Mouse (Mus musculus) C3H10T1/2 (cell line): Measurements from ENCODE around the gene Gm9040. TPM values are rescaled to one million over a fixed set of nuclear protein-coding genes. Genes with fewer than 3 reads are reported as not detected.

Experiments
- polyA plus RNA-seq, 2 experiments: library from polyadenylated mRNA; unstranded; fragments of >200 nt; fragmentation: generic; extraction: Trizol; gene quantifications; one replicate each; pipeline ENCODE4 v1.2.1; 2012; ENCODE audit warnings: missing spikeins in 2 of 2

Gm9040 gene
- polyA plus RNA-seq: not detected

DNA sequence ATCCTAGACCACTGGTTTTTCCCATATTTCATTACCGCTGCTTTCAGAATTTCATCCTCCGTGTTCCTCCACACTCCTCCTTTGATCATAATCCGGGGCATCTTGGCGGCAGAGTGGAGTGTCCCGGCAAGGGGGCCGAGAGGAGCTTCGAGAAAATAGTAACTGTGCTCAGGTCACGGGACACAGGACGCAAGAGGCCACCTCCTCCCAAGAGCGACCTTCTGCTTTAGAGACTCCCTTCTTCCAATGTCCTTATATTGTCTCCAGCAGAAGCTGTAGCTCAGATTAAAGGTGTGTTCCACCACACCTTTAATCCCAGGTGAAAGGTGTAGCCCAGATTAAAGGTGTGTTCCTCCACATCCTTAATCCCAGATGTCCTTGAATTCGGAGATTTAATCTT is at the start of gene Gm9040:
Gene Gm9040 (minus strand): TSS at position 101 of the 400 bp plus-strand sequence.

GRCm38 (mm10) chr10:118354005-118354404 is 27.2 kb upstream of the Gm9040 start, which contains the start of gene Gm9049:
TSS of gene Gm9049 (minus strand) at chr10:118354105.

GRCm38 (mm10) chr10:118348579-118348978 is 21.8 kb upstream of the Gm9040 start, which contains the start of gene Gm9048:
TSS of gene Gm9048 (minus strand) at chr10:118348679.

DNA sequence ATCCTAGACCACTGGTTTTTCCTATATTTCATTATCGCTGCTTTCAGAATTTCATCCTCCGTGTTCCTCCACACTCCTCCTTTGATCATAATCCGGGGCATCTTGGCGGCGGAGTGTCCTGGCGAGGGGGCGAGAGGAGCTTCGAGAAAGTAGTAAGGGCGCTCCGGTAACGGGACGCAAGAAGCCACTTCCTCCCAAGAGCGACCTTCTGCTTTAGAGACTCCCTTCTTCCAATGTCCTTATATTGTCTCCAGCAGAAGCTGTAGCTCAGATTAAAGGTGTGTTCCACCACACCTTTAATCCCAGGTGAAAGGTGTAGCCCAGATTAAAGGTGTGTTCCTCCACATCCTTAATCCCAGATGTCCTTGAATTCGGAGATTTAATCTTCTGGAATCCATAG is 16.4 kb upstream of the Gm9040 start, which contains the start of gene Gm9046:
Gene Gm9046 (minus strand): TSS at position 101 of the 400 bp plus-strand sequence.

DNA sequence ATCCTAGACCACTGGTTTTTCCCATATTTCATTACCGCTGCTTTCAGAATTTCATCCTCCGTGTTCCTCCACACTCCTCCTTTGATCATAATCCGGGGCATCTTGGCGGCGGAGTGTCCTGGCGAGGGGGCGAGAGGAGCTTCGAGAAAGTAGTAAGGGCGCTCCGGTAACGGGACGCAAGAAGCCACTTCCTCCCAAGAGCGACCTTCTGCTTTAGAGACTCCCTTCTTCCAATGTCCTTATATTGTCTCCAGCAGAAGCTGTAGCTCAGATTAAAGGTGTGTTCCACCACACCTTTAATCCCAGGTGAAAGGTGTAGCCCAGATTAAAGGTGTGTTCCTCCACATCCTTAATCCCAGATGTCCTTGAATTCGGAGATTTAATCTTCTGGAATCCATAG is 11.0 kb upstream of the Gm9040 start, which contains the start of gene Gm9045:
Gene Gm9045 (minus strand): TSS at position 101 of the 400 bp plus-strand sequence.

GRCm38 (mm10) chr10:118332308-118332707 is 5.5 kb upstream of the Gm9040 start, which contains the start of gene Gm9044:
TSS of gene Gm9044 (minus strand) at chr10:118332408.

DNA sequence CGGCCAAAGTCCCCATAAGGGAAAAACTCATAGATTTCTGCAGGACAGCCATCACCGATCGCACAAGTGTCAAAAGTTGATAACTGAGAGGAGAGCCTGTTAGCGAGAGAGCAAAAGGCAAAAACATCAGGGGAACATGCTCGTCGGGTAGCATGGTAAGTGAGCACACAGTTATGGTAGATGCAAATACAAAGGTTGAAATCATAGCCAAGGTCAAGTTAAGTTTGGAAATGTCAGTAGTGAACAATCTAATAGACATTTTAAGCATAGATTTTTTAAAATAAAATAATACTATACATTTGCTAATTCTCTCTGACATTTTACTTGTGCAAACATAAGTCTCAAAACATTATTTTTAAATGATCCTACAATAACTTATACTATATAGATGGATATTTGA is 31.8 kb downstream of the Gm9040 start, which contains the start of gene Iltifb:
Gene Iltifb (minus strand): TSS at position 101 of the 400 bp plus-strand sequence.

Other genes with a start within 250 kb of the Gm9040 start
- gene Mdm1, start 185.2 kb downstream of the Gm9040 start, polyA plus RNA-seq: 1 to 10 TPM in 1 of 2 experiments, under 1 TPM in 1; 0.43 to 5.3 TPM
- gene Il22, start 122.0 kb downstream of the Gm9040 start, polyA plus RNA-seq: not detected
- gene Gm32717, start 86.2 kb downstream of the Gm9040 start, polyA plus RNA-seq: under 1 TPM; 0.01 to 0.04 TPM
- under 1 TPM; 0.01 to 0.04 TPM for gene Gm32802, start 68.3 kb downstream of the Gm9040 start, polyA plus RNA-seq
- gene Iltifb, start 31.9 kb downstream of the Gm9040 start, polyA plus RNA-seq: not detected
- gene Gm9044, start 5.4 kb upstream of the Gm9040 start, polyA plus RNA-seq: not detected
- under 1 TPM in 1 of 2 experiments, not detected in 1; 0.07 TPM for gene Gm9045, start 10.9 kb upstream of the Gm9040 start, polyA plus RNA-seq
- gene Gm9046, start 16.3 kb upstream of the Gm9040 start, polyA plus RNA-seq: not detected
- gene Gm9048, start 21.7 kb upstream of the Gm9040 start, polyA plus RNA-seq: not detected
- gene Gm9049, start 27.1 kb upstream of the Gm9040 start, polyA plus RNA-seq: under 1 TPM in 1 of 2 experiments, not detected in 1; 0.07 TPM
- gene Ifng, start 114.1 kb upstream of the Gm9040 start, polyA plus RNA-seq: not detected